Mouse (Mus musculus) kidney, adult 18-20 months (tissue): ENCODE measurements around the gene Srsf11.

Experiments used
- DNase-seq: peaks from one replicate; pipeline ENCODE4 v3.0.0; 2021

Srsf11 gene

GRCm38 (mm10) chr3:158036329-158036988 is at the start of gene Srsf11, which contains the start of gene Lrrc40:
TSS of gene Srsf11 (minus strand) at chr3:158036639.
TSS of gene Lrrc40 (plus strand) at chr3:158036662.
- peak; percentile 95 for DNase-seq

DNA sequence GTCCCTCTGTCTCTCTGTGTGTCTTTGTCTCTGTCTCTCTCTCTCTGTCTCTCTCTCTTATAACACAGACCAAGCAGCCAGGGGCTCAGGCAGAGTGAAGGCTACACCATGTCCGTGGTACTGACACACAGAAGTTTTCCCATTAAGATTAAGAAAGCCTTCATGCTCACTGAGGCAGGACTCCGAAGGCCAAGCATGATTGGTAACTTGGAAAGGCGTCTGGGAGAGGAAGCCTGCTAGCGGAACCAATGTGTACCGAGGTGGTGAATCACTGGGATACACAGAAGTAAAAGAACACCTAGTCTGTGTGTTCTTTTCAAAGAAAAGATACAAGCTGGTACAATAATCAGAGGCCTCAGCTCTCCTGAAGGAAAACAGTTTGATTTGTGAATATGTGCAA is 41.4 kb upstream of the Srsf11 start:
- DNase-seq: no peak

DNA sequence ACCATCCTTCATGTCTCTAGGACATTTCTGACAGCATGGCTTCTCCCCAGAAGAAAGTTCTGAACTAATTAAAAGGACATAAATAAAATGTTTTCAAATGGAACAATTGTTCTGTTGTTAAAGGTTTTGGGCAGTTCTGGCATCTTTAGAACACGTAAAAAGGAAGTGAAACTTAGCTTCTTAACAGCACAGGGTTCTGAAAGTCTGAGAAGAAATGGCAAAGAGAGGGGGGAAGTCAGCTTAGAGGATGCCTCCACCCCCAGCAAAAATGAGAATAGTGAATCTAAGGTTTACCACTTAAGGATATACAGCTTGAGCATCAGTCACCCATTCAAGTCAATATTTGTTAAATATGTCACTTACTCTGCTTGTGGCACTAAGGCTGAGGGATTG is 40.9 kb upstream of the Srsf11 start:
- DNase-seq: no peak

- no peak for DNase-seq
These were observed 40.4 kb upstream of the Srsf11 start for GRCm38 (mm10) chr3:158076685-158077379.

- no peak for DNase-seq
These were observed 38.6 kb upstream of the Srsf11 start for GRCm38 (mm10) chr3:158075004-158075403.

- DNase-seq: no peak
These were observed 32.3 kb upstream of the Srsf11 start for GRCm38 (mm10) chr3:158068613-158069263.

GRCm38 (mm10) chr3:158067916-158068315 is 31.5 kb upstream of the Srsf11 start:
- no peak for DNase-seq

- DNase-seq: no peak
These were observed 28.8 kb upstream of the Srsf11 start for GRCm38 (mm10) chr3:158065256-158065655.

DNA sequence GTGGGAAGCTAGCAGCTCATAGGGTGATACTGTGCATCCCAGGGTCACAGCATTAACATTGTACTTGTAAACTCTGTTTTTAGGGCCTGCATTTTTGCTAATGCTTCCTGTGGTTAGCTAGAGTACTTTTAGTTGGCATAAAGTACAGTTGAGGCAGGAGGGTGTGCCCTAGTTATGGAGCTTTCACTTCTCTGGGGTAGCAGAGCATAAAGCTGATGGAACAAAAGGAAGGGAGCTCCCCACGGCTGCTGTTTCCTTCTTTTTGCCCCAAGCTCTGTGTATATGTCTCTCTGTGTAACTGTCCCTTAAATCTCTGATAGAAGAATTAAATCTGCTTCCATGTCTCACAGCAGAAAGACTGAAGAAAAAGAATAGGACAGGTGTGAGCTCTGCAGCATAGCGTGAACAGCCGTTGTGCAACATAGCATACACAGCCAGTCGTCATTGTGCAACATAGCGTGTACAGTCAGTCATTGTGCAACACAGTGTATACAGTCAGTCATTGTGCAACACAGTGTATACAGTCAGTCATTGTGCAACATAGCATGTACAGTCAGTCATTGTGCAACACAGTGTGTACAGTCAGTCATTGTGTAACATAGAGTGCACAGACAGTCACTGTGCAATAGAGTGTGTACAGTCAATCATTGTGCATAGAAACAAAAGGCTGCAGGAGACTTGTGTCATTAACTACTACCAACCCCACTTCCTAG is 25.5 kb upstream of the Srsf11 start:
- no peak for DNase-seq

DNA sequence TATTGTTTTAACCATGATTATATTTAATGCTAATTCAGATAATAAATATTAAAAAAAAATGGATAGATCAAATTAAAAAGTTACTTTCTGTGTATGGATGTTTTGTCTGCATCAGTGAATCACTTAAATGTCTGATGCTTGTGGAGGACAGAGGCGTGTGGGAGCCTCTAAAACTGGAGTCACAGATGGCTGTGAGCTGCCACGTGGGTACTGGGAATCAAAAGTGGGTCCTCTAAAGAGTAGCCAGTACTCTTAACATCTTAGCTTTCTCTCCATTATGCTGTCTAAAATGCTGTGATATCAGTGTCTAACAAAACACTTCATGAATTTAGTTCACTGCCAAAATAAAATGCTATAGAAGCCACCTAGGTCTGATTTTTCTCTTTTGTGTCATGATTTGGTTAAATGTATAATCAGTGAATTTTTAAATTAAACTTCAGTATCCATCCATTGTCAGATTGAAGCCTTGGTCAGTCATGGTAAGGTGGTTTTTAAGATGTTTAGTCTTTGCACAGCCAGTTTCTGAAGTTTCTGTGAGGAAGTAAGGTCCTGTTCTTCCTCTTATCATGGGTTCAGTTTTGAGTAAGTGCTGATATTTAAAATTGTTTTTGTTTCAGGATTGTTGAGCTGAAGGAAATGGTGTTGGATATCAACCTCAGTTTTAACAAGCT is 24.3 kb upstream of the Srsf11 start:
- no peak for DNase-seq

GRCm38 (mm10) chr3:158049508-158049907 is 13.1 kb upstream of the Srsf11 start:
- DNase-seq: no peak

DNA sequence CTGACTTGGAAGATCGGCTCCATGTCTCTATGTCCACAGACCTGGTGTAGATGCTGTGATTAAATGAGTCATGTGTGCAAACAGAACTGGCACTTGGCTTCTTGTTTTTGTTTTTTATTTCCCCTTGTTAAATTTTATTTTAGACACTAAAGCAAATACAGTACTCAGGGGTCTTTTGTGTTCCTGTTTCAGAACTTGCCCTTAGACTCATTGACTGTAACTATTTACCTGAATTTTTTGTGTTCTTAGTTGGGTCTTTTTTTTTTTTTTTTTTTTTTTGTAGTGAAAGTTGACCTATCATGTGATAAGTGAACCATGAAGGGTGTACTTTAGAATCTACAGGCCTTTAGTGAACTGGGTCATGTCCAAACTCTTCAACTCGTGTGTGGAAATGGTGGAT is 4.3 kb upstream of the Srsf11 start:
- no peak for DNase-seq

DNA sequence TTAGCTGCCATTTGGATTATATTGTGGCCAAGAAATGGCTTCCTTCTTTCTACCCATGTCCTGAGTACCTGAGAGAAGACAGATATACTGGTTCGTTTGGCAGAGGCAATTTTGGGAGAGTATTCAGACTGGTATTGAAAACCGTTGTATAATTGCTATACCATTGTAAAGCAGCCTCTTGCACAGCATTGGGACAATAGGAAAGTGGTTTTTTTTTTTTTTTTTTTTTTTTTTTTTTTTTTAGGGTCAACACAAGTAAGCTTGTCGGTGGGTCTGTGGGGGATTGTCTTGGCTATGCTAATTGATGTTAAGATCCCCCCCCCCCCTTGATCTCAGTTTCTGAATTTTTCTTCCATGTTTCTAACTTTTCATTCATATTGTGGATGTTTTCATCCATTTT is 1.7 kb upstream of the Srsf11 start:
- DNase-seq: no peak

- DNase-seq: no peak
These were observed 573 bp downstream of the Srsf11 start for GRCm38 (mm10) chr3:158035866-158036265.

- DNase-seq: no peak
These were observed 4.3 kb downstream of the Srsf11 start for GRCm38 (mm10) chr3:158032106-158032505.

- peak; percentile 89 for DNase-seq
These were observed 5.0 kb downstream of the Srsf11 start for GRCm38 (mm10) chr3:158031371-158031925.

GRCm38 (mm10) chr3:158009762-158010320 is 26.6 kb downstream of the Srsf11 start:
- no peak for DNase-seq

GRCm38 (mm10) chr3:158008647-158009046 is 27.8 kb downstream of the Srsf11 start:
- DNase-seq: no peak

GRCm38 (mm10) chr3:157998742-157999369 is 37.6 kb downstream of the Srsf11 start:
- DNase-seq: no peak

GRCm38 (mm10) chr3:157995726-157996125 is 40.7 kb downstream of the Srsf11 start:
- no peak for DNase-seq

DNA sequence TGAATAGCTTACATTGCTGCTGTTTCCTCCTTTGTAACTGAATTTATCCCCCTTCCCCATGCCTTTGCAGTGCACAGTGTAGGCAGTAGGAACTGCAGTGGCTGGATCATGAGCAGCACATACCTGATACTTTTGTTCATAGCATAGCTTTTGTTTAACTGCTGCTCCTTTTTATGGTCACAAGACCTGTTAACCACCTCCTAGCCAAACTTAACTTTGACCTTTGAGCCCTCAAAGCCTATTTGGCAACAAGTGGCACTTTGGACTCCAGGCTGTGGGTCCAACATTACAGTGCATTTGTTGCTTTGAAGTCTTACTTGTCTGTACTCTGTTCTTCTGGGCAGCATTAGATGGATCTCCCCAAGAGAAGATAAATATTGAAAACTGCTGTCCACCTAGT is 43.1 kb downstream of the Srsf11 start:
- DNase-seq: peak; percentile 68

DNA sequence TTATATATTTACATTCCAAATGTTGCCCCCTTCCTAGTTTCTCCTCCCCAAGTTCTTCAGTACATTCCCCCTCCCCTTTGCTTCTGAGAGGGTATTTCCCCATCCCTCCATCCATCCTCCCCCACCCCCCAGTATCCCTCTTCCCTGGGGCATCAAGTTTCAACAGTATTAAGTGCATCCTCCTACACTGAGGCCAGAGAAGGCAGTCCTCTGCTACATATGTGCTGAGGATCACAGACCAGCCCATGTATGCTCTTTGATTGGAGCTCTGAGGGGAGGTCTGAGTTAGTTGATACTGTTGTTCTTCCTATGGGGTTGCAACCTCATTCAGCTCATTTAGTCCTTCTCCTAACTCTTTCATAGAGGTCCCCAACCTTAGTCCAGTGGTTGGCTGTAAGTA is 56.8 kb downstream of the Srsf11 start:
- no peak for DNase-seq
